Mouse (Mus musculus) layer of hippocampus, adult 2 months (tissue): ENCODE data around the gene Gemin7. TPM values are rescaled to one million over a fixed set of nuclear protein-coding genes. Genes with fewer than 3 reads are reported as not detected.
"Not testable (repeated sequence)": the region's sequence is repeated elsewhere in the genome, so short reads cannot be mapped to it uniquely, and the experiment has no call there.

ENCODE experiments used
- DNase-seq, 2 experiments: peaks; one replicate each; pipeline ENCODE4 v3.0.0; 2022; ENCODE audit warnings: low spot score in 2 of 2
- H3K27ac ChIP-seq: fragments of 200-600 bp; 2 replicates; pipeline ENCODE4 v1.8.1; 2022
- H3K4me3 ChIP-seq: fragments of 200-600 bp; 2 replicates; pipeline ENCODE4 v1.8.1; 2022; ENCODE audit warnings: mild to moderate bottlenecking
- CTCF ChIP-seq: fragments of 200-600 bp; conservative IDR thresholded peaks from 2 replicates; pipeline ENCODE4 v1.8.1; 2022; ENCODE audit warnings: antibody characterized with exemption, mild to moderate bottlenecking, moderate library complexity
- long read RNA-seq, 2 experiments: library from polyadenylated mRNA; stranded (forward); transcript quantifications; one replicate each; pipeline ENCODE4 v2.0.0; 2021; ENCODE audit warnings: borderline mapping rate in 2 of 2
- total RNA-seq, 2 experiments: library from RNA; stranded (reverse); gene quantifications; 2 replicates each; pipeline ENCODE4 v1.2.3; 2021

Gene Gemin7
- 10 to 100 TPM; 38.8 to 43.9 TPM for total RNA-seq
- long read RNA-seq, experiment 1, transcript Gemin7-201 (2 exons, 763 nt), result major isoform, 27 of 29 reads
- long read RNA-seq, experiment 1, partial matches to known transcripts, result 0 of 29 reads
- long read RNA-seq, experiment 1, other reads (novel, unspliced or antisense), result 2 of 29 reads
- long read RNA-seq, experiment 2, transcript Gemin7-201 (2 exons, 763 nt), result major isoform, 41 of 47 reads
- long read RNA-seq, experiment 2, partial matches to known transcripts, result 0 of 47 reads
- long read RNA-seq, experiment 2, other reads (novel, unspliced or antisense), result 6 of 47 reads

DNA sequence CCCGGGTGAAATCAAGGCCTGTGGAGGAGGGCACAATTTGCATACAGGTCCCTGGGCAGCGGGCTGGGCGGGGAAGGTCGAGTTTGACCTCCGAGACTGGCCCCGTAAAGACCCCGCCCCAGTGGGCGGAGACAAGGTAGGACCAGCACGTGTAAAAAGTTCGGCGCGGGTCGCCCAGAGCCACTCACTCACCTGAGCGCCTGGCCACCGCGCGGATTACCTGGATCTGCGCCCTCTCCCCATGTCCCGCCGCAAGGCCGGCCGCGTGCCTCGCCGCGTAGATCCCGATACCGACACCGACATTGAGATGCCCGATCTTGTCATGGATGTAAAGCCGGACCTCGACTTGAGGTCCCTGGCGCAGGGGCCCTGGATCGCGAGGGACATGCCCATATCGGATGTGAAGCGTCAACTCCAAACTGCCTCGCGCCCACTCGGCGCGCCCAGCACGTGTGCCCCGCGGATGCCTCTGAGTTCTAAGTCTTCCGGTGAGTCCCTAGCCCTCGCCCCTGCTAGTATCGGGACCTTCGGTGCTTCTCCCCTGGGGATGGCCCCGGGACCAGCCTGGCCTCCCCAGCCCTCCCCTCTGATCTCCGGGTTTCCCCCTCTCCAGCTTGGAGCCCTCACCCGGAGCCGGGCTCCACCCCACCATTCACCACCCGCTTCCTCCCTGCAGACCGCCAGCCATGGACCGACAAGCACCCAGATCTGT lies at the start of gene Gemin7, which contains the start of gene Zfp296:
Gene Gemin7, minus strand, starts transcription at position 455 of the 712 bp plus-strand sequence.
Gene Zfp296, plus strand, starts transcription at position 147 of the 712 bp plus-strand sequence.
- no peak within 1 kb of the TSS for H3K27ac ChIP-seq
- no peak for TF ChIP-seq CTCF
- H3K4me3 ChIP-seq, result peak within 1 kb of the TSS; percentile 58
- no peak for DNase-seq

DNA sequence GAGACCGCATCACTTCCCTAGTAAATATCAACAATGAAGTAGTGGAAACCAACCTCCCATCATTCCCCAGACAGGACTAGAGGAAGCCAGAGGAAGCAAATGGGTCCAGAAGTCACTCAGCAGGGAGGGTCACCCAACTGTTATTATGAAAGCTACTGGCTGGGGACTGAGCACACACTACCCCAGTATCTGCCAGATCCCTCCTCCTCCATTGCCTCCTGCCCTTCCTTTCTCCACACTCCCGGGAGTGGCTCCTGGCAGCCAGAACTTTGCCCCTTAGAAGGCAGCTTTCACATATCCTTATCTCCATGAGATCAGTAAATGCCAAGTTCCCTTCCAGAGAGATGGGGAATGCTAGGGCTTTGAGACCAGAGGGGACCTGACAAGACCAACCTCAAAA lies 46.0 kb upstream of the Gemin7 start:
- no peak overlapping the region for H3K4me3 ChIP-seq
- no peak for TF ChIP-seq CTCF
- no peak overlapping the region for H3K27ac ChIP-seq
- no peak for DNase-seq

DNA sequence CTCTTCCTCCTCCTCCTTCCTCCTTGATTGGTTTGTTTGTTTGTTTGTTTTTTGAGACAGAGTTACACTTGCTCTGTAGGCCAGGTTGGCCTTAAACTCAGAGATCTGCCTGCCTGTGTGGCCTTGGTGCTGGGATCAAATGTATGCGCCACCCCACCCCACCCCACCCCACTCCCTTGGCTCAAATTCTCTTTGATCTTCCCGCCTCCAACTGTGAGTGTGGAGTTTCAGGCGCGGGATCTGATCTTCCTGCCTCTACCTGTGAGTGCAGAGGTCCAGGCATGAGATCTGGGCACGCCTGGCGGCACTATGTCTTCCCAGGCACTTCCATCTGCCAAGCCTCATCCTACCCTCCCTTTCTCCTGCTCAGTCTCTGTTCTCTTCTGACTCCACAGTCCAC lies 44.8 kb upstream of the Gemin7 start:
- TF ChIP-seq CTCF, result no peak
- Histone ChIP-seq H3K4me3 (no peak overlapping the region), H3K27ac (no peak overlapping the region)
- no peak for DNase-seq

DNA sequence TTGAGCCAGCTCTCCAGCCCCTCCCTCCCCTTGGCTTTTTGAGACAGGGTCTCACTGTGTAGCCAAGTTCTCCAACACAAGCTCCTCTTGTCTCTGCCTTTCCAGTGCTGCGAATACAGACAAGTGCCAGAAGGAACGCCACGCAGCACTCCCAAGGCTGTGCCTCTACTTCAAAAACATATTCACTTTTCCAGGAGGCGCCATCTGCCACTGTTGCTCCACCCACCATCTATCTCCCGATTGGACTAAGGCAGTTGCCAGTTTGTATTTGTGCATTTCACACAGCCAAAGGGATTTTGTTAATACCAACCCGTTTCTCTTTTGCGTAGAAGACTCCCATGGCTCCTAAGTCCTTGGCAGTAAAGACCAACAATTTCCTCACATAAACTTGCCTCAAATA lies 43.4 kb upstream of the Gemin7 start:
- H3K27ac ChIP-seq, result peak overlapping the region; percentile 77
- no peak for TF ChIP-seq CTCF
- no peak overlapping the region for H3K4me3 ChIP-seq
- DNase-seq, result peak; percentile 63 to 87

DNA sequence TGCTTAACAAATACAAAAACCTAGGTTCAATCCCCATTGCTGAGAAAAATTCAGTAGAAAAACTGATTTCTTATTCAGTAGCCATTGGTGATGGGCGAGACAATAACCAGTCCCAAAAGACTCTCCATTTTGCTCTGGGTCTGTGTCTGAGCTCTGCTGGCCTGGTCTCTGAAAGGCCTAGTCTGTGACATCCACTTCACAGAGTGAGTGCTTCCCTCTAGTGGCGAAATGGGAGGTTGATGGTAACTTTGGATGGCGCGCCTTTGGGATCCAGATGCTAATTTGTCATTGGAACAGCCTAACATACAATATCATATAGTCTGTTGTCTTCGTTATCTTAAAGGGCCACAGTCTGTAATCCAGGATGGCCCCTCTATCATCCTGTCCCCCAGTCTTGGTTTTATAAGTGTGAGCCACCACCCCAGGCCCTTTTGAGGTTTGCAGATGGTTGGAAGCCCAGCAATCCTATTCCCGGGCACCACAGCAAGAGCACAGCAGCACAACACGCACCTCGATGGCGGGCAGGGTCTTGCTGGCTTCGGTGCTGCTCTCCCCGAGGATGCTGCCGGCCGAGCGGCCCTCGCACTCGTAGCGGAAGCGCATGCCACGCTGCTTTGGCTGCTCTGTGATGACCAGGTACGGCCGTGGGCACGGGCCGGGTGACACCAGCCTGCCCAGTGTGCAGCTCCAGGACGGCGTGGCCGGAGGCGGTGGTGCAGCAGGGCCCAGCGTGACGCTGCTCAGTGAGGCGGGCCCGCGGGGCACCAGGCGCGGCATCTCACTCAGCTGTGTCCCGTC lies 41.8 kb upstream of the Gemin7 start:
- H3K4me3 ChIP-seq, result peak overlapping the region; percentile 29; the same call in 1 of the 2 replicates
- peak; percentile 90 for TF ChIP-seq CTCF
- H3K27ac ChIP-seq, result peak overlapping the region; percentile 77
- peak; percentile 58 to 75 for DNase-seq

DNA sequence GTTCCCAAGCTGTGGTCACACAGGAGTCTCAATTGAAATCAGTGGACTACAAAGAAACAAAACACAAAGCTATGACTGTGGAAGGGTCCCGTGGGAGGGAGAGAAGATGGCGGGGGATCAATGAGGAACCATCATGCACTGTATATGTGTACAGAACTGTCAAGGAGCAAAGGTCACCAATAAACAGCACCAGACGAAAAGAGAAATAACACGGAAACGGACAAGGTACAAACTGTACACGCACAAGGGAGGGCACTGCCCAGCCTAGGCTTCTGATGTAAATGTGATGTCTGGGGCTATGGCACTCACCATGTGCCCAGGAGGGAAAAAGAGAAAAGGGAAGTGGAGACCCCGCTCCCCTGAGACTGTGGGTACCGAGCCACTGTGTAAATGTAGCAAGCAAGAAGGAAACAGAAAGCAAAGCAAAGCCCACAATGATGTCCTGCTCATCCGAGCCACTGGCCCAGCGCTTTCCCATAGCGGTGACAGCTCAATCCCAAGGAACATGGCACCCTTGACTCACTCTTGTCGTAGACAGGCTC lies 37.7 kb upstream of the Gemin7 start:
- Histone ChIP-seq H3K4me3 (no peak overlapping the region), H3K27ac (no peak overlapping the region)
- DNase-seq, result no peak
- TF ChIP-seq CTCF, result no peak

DNA sequence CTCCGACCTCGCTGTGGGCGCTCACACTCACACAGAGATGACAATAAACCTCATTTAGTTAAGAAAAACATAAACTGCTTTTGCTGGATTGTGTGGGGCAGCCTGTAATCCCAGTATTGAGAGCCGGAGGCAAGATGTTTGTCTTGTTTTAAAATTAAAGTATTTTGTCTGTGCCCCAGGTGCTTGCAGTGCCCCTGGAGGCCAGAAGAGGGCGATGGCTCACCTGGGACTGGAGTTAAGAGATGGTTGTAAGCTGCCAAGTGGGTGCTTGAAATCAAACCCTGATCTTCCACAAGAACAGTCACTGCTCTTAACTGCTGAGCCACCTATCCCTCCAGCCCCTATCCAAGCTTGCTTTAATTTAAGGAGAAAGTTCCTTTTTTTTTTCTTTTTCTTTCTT lies 33.6 kb upstream of the Gemin7 start:
- peak; percentile 54 for TF ChIP-seq CTCF

DNA sequence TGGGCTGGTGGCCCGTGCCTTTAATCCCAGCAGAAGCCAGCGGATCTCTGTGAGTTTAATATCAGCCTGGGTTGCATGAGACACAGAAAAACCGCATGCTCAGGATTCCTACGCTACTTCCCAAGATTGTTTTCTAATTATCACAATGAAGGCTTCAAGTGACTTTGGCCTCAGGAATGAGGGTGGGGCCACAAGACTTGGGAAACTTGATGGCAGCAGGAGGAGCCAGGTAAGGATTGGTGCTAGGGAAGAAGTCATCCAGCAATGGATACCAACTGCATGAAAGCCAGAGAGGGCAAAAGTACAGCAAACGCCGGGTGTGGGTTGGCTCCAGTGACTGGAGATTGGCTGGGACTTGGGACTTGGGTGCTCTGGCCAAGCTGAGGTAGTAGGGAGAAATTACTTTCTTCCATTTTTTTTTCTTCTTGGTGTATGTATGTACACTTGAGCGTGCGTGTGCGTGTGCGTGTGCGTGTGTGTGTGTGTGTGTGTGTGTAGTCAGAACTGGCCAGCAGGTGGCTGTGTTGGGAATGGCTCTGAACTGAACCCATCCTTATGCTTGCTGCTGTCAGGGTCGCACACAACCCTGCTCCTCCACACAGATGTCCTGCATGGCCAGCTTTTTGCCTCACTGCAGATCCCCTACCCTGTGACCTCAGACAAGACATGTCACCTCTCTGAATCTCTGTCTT lies 32.4 kb upstream of the Gemin7 start:
- no peak for TF ChIP-seq CTCF
- no peak for DNase-seq
- H3K27ac ChIP-seq, result no peak overlapping the region
- no peak overlapping the region for H3K4me3 ChIP-seq

More for the DNA sequence above, 33.6 kb upstream of the Gemin7 start:
- Histone ChIP-seq H3K27ac (no peak overlapping the region), H3K4me3 (no peak overlapping the region)
- no peak for DNase-seq

DNA sequence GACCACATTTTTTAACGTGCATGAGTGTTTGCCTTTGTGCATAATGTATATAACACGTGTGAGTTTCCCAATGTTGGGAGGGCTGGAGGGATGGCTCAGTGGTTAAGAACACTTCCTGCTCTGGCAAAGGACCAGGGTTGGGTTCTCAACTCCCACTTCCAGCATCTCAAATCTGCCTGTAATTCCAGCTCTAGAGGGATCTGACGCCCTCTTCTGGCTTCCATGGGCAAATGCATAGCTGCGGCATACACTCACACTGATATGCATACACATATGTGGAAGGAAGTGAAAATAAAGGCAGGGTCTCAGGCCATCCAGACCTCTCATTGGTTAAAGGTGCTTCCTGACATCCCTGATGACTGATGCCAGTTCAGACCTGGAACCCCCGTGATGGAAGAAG lies 29.9 kb upstream of the Gemin7 start:
- H3K27ac ChIP-seq, result no peak overlapping the region
- no peak overlapping the region for H3K4me3 ChIP-seq
- DNase-seq, result no peak
- no peak for TF ChIP-seq CTCF

DNA sequence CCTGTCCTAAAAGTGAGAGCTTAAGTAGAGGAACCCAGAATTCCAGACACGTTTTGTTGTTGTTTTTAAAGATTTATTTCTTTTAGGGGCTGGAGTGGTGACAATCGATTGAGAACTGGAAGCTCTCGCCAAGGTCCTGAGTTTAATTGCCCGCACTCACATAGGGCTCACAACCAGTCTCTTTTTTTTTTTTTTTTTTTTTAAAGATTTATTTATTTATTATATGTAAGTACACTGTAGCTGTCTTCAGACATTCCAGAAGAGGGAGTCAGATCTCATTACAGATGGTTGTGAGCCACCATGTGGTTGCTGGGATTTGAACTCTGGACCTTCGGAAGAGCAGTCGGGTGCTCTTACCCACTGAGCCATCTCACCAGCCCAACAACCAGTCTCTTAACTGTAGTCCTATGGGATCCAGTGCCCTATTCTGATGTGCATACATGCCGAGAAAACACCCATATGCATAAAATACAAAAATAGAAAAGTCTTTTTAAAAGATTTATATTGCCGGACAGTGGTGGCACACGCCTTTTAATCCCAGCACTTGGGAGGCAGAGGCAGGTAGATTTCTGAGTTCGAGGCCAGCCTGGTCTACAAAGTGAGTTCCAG lies 27.3 kb upstream of the Gemin7 start:
- Histone ChIP-seq H3K27ac (peak overlapping the region; percentile 90), H3K4me3 (peak overlapping the region; percentile 97)
- not testable (repeated sequence) for DNase-seq

DNA sequence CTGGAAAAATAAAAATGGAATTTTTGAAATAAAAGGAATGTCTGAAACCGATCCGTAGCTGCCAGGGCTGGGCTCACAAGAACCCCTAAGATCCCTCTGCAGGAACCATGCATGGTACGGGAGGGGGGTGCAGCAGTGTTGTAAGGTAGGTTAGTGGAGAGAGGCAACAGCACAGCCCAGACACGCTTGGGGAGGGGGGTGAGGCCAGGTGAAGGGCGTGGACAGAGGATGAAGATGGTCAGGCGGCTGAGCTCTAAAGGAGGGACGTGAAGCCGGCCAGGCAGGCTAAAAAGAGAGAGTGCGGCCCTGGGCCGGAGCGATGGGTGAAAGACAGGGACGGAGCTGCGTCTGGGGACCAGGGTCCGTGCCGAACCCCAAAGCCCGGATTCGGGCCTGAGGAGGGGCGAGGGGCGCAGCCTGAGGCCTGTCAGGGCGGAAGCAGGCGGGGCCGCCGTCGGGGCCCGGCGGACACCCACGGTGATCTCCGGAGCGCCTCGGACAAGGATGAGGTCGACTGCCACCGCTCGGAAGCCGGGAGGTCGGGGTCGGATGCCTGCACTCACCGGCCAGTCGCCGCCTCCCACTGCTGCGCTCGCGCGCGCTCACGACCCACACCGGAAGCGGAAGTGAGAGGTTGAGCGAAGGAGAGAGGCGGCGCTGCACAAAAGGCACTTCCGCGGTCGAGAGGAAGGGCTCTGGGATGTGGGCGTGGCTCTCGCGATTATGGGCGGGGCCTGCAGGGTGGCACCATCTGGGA lies 26.6 kb upstream of the Gemin7 start, which contains the start of gene Clasrp:
Gene Clasrp, minus strand, starts transcription at position 638 of the 757 bp plus-strand sequence.
- peak; percentile 94 to 95 for DNase-seq
- peak within 1 kb of the TSS; percentile 90 for H3K27ac ChIP-seq
- no peak for TF ChIP-seq CTCF
- H3K4me3 ChIP-seq, result peak within 1 kb of the TSS; percentile 97
